Mouse (Mus musculus): ENCODE measurements around the gene Msh5. TPM values are rescaled to one million over a fixed set of nuclear protein-coding genes. Genes with fewer than 3 reads are reported as not detected.

The Msh5 gene
- polyA plus RNA-seq, 1 experiment from 2014 or later, result 1.8 TPM

- TF ChIP-seq EP300 (IDR thresholded peaks at IDR 0.05) (no peak), CTCF (IDR thresholded peaks at IDR 0.05) (no peak)
- Histone ChIP-seq H3K4me1 (ENCODE audit: insufficient read depth, low read depth, low read length) (no peaks in the 10 kb centered on the region), H3K4me2 (replicated peaks; ENCODE audit: low read depth, low read length) (no peak overlapping the region), H3K9me3 (ENCODE audit: low read length) (no peaks in the 10 kb centered on the region), H3K36me3 (ENCODE audit: insufficient read depth, low read length) (no peaks in the 10 kb centered on the region), H3K27me3 (replicated peaks; ENCODE audit: insufficient read depth, low read length) (no peaks in the 10 kb centered on the region), H3K9ac (replicated peaks; ENCODE audit: low read depth) (no peak overlapping the region), H3K4me3 (ENCODE audit: low read depth, low read length) (no peak overlapping the region), H3K27ac (ENCODE audit: low read length) (no peak overlapping the region)
- DNase-seq (ENCODE audit: low spot score) (no peak), ATAC-seq (no peak)
- WGBS, result 81% methylated on average over 7 of the region's 7 CpGs
These were observed 14.7 kb downstream of the Msh5 start for GRCm38 (mm10) chr17:35031880-35032279.

- Histone ChIP-seq H3K4me2 (replicated peaks; ENCODE audit: low read depth, low read length) (no peak overlapping the region), H3K9me3 (ENCODE audit: low read length) (no peaks in the 10 kb centered on the region), H3K27ac (ENCODE audit: low read length) (no peak overlapping the region), H3K4me1 (ENCODE audit: insufficient read depth, low read depth, low read length) (no peaks in the 10 kb centered on the region), H3K36me3 (ENCODE audit: insufficient read depth, low read length) (no peaks in the 10 kb centered on the region), H3K4me3 (ENCODE audit: low read depth, low read length) (no peak overlapping the region), H3K9ac (replicated peaks; ENCODE audit: low read depth) (no peak overlapping the region), H3K27me3 (replicated peaks; ENCODE audit: insufficient read depth, low read length) (no peaks in the 10 kb centered on the region)
- DNase-seq (ENCODE audit: low spot score) (no peak), ATAC-seq (no peak)
- WGBS, result 86% methylated on average over 11 of the region's 11 CpGs
- TF ChIP-seq EP300 (IDR thresholded peaks at IDR 0.05), result no peak
- no peak for TF ChIP-seq CTCF (IDR thresholded peaks at IDR 0.05)
These were observed 15.3 kb downstream of the Msh5 start for GRCm38 (mm10) chr17:35031272-35031671.

- ATAC-seq, result no peak; the same call in 1 of the 2 replicates
- Histone ChIP-seq H3K36me3 (ENCODE audit: insufficient read depth, low read length) (no peaks in the 10 kb centered on the region), H3K4me1 (ENCODE audit: insufficient read depth, low read depth, low read length) (no peaks in the 10 kb centered on the region), H3K27ac (ENCODE audit: low read length) (no peak overlapping the region), H3K9ac (replicated peaks; ENCODE audit: low read depth) (no peak overlapping the region), H3K4me3 (ENCODE audit: low read depth, low read length) (no peak overlapping the region), H3K27me3 (replicated peaks; ENCODE audit: insufficient read depth, low read length) (no peaks in the 10 kb centered on the region), H3K9me3 (ENCODE audit: low read length) (no peaks in the 10 kb centered on the region), H3K4me2 (replicated peaks; ENCODE audit: low read depth, low read length) (no peak overlapping the region)
- DNase-seq (ENCODE audit: low spot score), result peak; percentile 36
- peak; percentile 74 for TF ChIP-seq CTCF (IDR thresholded peaks at IDR 0.05)
- TF ChIP-seq EP300 (IDR thresholded peaks at IDR 0.05), result no peak
- 33% methylated on average over 19 of the region's 19 CpGs for WGBS
These were observed 16.6 kb downstream of the Msh5 start for GRCm38 (mm10) chr17:35029691-35030532.

GRCm38 (mm10) chr17:35028315-35028714 lies 18.2 kb downstream of the Msh5 start:
- TF ChIP-seq CTCF (IDR thresholded peaks at IDR 0.05) (no peak), EP300 (IDR thresholded peaks at IDR 0.05) (no peak)
- no peaks in the 10 kb centered on the region for H3K27me3 ChIP-seq (replicated peaks; ENCODE audit: insufficient read depth, low read length)
- 52% methylated on average over 2 of the region's 2 CpGs for WGBS
- no peak overlapping the region for H3K4me3 ChIP-seq (ENCODE audit: low read depth, low read length)
- H3K9ac ChIP-seq (replicated peaks; ENCODE audit: low read depth), result no peak overlapping the region
- no peak overlapping the region for H3K27ac ChIP-seq (ENCODE audit: low read length)
- DNase-seq (ENCODE audit: low spot score) (no peak), ATAC-seq (no peak)
- H3K4me2 ChIP-seq (replicated peaks; ENCODE audit: low read depth, low read length), result no peak overlapping the region
- H3K4me1 ChIP-seq (ENCODE audit: insufficient read depth, low read depth, low read length), result peaks cover 3% of the 10 kb centered on the region; the same call in 1 of the 2 replicates
- no peaks in the 10 kb centered on the region for H3K36me3 ChIP-seq (ENCODE audit: insufficient read depth, low read length)
- H3K9me3 ChIP-seq (ENCODE audit: low read length), result no peaks in the 10 kb centered on the region

- Histone ChIP-seq H3K27me3 (replicated peaks; ENCODE audit: insufficient read depth, low read length) (no peaks in the 10 kb centered on the region), H3K4me1 (ENCODE audit: insufficient read depth, low read depth, low read length) (peaks cover 3% of the 10 kb centered on the region; the same call in 1 of the 2 replicates), H3K27ac (ENCODE audit: low read length) (no peak within 1 kb of the TSS), H3K9ac (replicated peaks; ENCODE audit: low read depth) (no peak within 1 kb of the TSS), H3K4me3 (ENCODE audit: low read depth, low read length) (no peak within 1 kb of the TSS), H3K9me3 (ENCODE audit: low read length) (no peaks in the 10 kb centered on the region), H3K4me2 (replicated peaks; ENCODE audit: low read depth, low read length) (no peak within 1 kb of the TSS), H3K36me3 (ENCODE audit: insufficient read depth, low read length) (no peaks in the 10 kb centered on the region)
- TF ChIP-seq CTCF (IDR thresholded peaks at IDR 0.05) (no peak), EP300 (IDR thresholded peaks at IDR 0.05) (no peak)
- ATAC-seq (no peak), DNase-seq (ENCODE audit: low spot score) (no peak)
- 54% methylated on average over 12 of the region's 13 CpGs for WGBS
These were observed 19.1 kb downstream of the Msh5 start, which contains the start of gene Sapcd1 for GRCm38 (mm10) chr17:35027277-35028068. Gene Sapcd1 (minus strand): TSS chr17:35028016.

- Histone ChIP-seq H3K4me2 (replicated peaks; ENCODE audit: low read depth, low read length) (no peak overlapping the region), H3K9me3 (ENCODE audit: low read length) (no peaks in the 10 kb centered on the region), H3K27me3 (replicated peaks; ENCODE audit: insufficient read depth, low read length) (no peaks in the 10 kb centered on the region), H3K4me3 (ENCODE audit: low read depth, low read length) (no peak overlapping the region), H3K9ac (replicated peaks; ENCODE audit: low read depth) (no peak overlapping the region), H3K36me3 (ENCODE audit: insufficient read depth, low read length) (no peaks in the 10 kb centered on the region), H3K27ac (ENCODE audit: low read length) (no peak overlapping the region), H3K4me1 (ENCODE audit: insufficient read depth, low read depth, low read length) (peaks cover 3% of the 10 kb centered on the region; the same call in 1 of the 2 replicates)
- WGBS, result 71% methylated on average over 4 of the region's 5 CpGs
- DNase-seq (ENCODE audit: low spot score), result no peak
- no peak for ATAC-seq
- TF ChIP-seq EP300 (IDR thresholded peaks at IDR 0.05) (no peak), CTCF (IDR thresholded peaks at IDR 0.05) (no peak)
These were observed 20.3 kb downstream of the Msh5 start for GRCm38 (mm10) chr17:35026206-35026605.

All from lung, postnatal 0 days (tissue).